Mouse (Mus musculus): ENCODE results near the gene Gdpd1. TPM values are rescaled to one million over a fixed set of nuclear protein-coding genes. Genes with fewer than 3 reads are reported as not detected.
"Not testable (repeated sequence)": the region's sequence is repeated elsewhere in the genome, so short reads cannot be mapped to it uniquely, and the experiment has no call there.

Gdpd1 gene
- total RNA-seq, 1 experiment: 5.0 TPM

- Histone ChIP-seq H3K36me3 (ENCODE audit: control insufficient read depth, insufficient read depth, low read length, poor library complexity, severe bottlenecking) (no peaks in the 10 kb centered on the region), H3K9me3 (ENCODE audit: control insufficient read depth, insufficient read depth, low read depth, low read length) (no peaks in the 10 kb centered on the region), H3K9ac (ENCODE audit: insufficient read depth, low read depth, low read length, poor library complexity, severe bottlenecking) (no peak overlapping the region), H3K27ac (ENCODE audit: insufficient read depth, low read depth, low read length, poor library complexity, severe bottlenecking) (no peak overlapping the region), H3K4me3 (ENCODE audit: insufficient read depth in 1 of 2, low read depth in 1 of 2, low read length in 2 of 2, poor library complexity in 1 of 2, severe bottlenecking in 1 of 2) (no peak overlapping the region), H3K4me1 (ENCODE audit: control insufficient read depth in 2 of 2, insufficient read depth in 2 of 2, low read length in 2 of 2, poor library complexity in 1 of 2) (no peaks in the 10 kb centered on the region)
- peak; percentile 11 for DNase-seq (ENCODE audit: low read depth, low spot score)
- in situ Hi-C loops (cut with MboI; ENCODE audit: low sequenced_read_pairs in 2 of 2, unreplicated experiment in 2 of 2): no loop called here
- no peak for TF ChIP-seq MAFK (IDR thresholded peaks at IDR 0.05; ENCODE audit: insufficient read depth, low read depth, low read length)
- 0 out of 2 replicates have a peak, but pooled peaks have one; percentile 31 for TF ChIP-seq ZC3H11A (IDR thresholded peaks at IDR 0.05; ENCODE audit: borderline replicate concordance, low read depth, low read length)
- TF ChIP-seq ZNF384 (IDR thresholded peaks at IDR 0.05; ENCODE audit: low read depth, low read length): 0 out of 2 replicates have a peak, but pooled peaks have one; percentile 21
- no peak for TF ChIP-seq HCFC1 (IDR thresholded peaks at IDR 0.05; ENCODE audit: borderline replicate concordance, insufficient read depth, low read length)
- TF ChIP-seq CHD2 (IDR thresholded peaks at IDR 0.05; ENCODE audit: low read depth, low read length): no peak
Observed at GRCm38 (mm10) chr11:87036180-87036579, 37.7 kb downstream of the Gdpd1 start.

GRCm38 (mm10) chr11:87028212-87028611, 45.6 kb downstream of the Gdpd1 start:
- Histone ChIP-seq H3K27ac (ENCODE audit: insufficient read depth, low read depth, low read length, poor library complexity, severe bottlenecking) (no peak overlapping the region), H3K4me3 (ENCODE audit: insufficient read depth in 1 of 2, low read depth in 1 of 2, low read length in 2 of 2, poor library complexity in 1 of 2, severe bottlenecking in 1 of 2) (no peak overlapping the region), H3K9me3 (ENCODE audit: control insufficient read depth, insufficient read depth, low read depth, low read length) (no peaks in the 10 kb centered on the region), H3K9ac (ENCODE audit: insufficient read depth, low read depth, low read length, poor library complexity, severe bottlenecking) (no peak overlapping the region), H3K36me3 (ENCODE audit: control insufficient read depth, insufficient read depth, low read length, poor library complexity, severe bottlenecking) (no peaks in the 10 kb centered on the region), H3K4me1 (ENCODE audit: control insufficient read depth in 2 of 2, insufficient read depth in 2 of 2, low read length in 2 of 2, poor library complexity in 1 of 2) (peaks cover 0 to 2% of the 10 kb centered on the region in 2 experiments; a peak in 1 of 4 replicates)
- in situ Hi-C loops (cut with MboI; ENCODE audit: low sequenced_read_pairs in 2 of 2, unreplicated experiment in 2 of 2): no loop called here
- TF ChIP-seq ZC3H11A (IDR thresholded peaks at IDR 0.05; ENCODE audit: borderline replicate concordance, low read depth, low read length): no peak
- TF ChIP-seq HCFC1 (IDR thresholded peaks at IDR 0.05; ENCODE audit: borderline replicate concordance, insufficient read depth, low read length): no peak
- no peak for TF ChIP-seq ZNF384 (IDR thresholded peaks at IDR 0.05; ENCODE audit: low read depth, low read length)
- TF ChIP-seq MAFK (IDR thresholded peaks at IDR 0.05; ENCODE audit: insufficient read depth, low read depth, low read length): no peak
- DNase-seq (ENCODE audit: low read depth, low spot score): no peak

GRCm38 (mm10) chr11:87026096-87026875, 47.6 kb downstream of the Gdpd1 start:
- Histone ChIP-seq H3K4me3 (ENCODE audit: insufficient read depth in 1 of 2, low read depth in 1 of 2, low read length in 2 of 2, poor library complexity in 1 of 2, severe bottlenecking in 1 of 2) (no peak overlapping the region), H3K36me3 (ENCODE audit: control insufficient read depth, insufficient read depth, low read length, poor library complexity, severe bottlenecking) (no peaks in the 10 kb centered on the region), H3K9ac (ENCODE audit: insufficient read depth, low read depth, low read length, poor library complexity, severe bottlenecking) (no peak overlapping the region), H3K4me1 (ENCODE audit: control insufficient read depth in 2 of 2, insufficient read depth in 2 of 2, low read length in 2 of 2, poor library complexity in 1 of 2) (peaks cover 0 to 2% of the 10 kb centered on the region in 2 experiments; a peak in 1 of 4 replicates), H3K27ac (ENCODE audit: insufficient read depth, low read depth, low read length, poor library complexity, severe bottlenecking) (no peak overlapping the region), H3K9me3 (ENCODE audit: control insufficient read depth, insufficient read depth, low read depth, low read length) (no peaks in the 10 kb centered on the region)
- no peak for DNase-seq (ENCODE audit: low read depth, low spot score)
- in situ Hi-C loops (cut with MboI; ENCODE audit: low sequenced_read_pairs in 2 of 2, unreplicated experiment in 2 of 2): no loop called here
- no peak for TF ChIP-seq ZC3H11A (IDR thresholded peaks at IDR 0.05; ENCODE audit: borderline replicate concordance, low read depth, low read length)
- TF ChIP-seq MAFK (IDR thresholded peaks at IDR 0.05; ENCODE audit: insufficient read depth, low read depth, low read length): no peak
- no peak for TF ChIP-seq ZNF384 (IDR thresholded peaks at IDR 0.05; ENCODE audit: low read depth, low read length)
- no peak for TF ChIP-seq HCFC1 (IDR thresholded peaks at IDR 0.05; ENCODE audit: borderline replicate concordance, insufficient read depth, low read length)
- TF ChIP-seq CHD2 (IDR thresholded peaks at IDR 0.05; ENCODE audit: low read depth, low read length): no peak

GRCm38 (mm10) chr11:87025351-87025750, 48.5 kb downstream of the Gdpd1 start:
- H3K9me3 ChIP-seq (ENCODE audit: control insufficient read depth, insufficient read depth, low read depth, low read length): no peaks in the 10 kb centered on the region
- in situ Hi-C loops (cut with MboI; ENCODE audit: low sequenced_read_pairs in 2 of 2, unreplicated experiment in 2 of 2): no loop called here
- peaks cover 0 to 2% of the 10 kb centered on the region in 2 experiments; a peak in 1 of 4 replicates for H3K4me1 ChIP-seq (ENCODE audit: control insufficient read depth in 2 of 2, insufficient read depth in 2 of 2, low read length in 2 of 2, poor library complexity in 1 of 2)
- H3K4me3 ChIP-seq (ENCODE audit: insufficient read depth in 1 of 2, low read depth in 1 of 2, low read length in 2 of 2, poor library complexity in 1 of 2, severe bottlenecking in 1 of 2): no peak overlapping the region
- no peaks in the 10 kb centered on the region for H3K36me3 ChIP-seq (ENCODE audit: control insufficient read depth, insufficient read depth, low read length, poor library complexity, severe bottlenecking)
- H3K27ac ChIP-seq (ENCODE audit: insufficient read depth, low read depth, low read length, poor library complexity, severe bottlenecking): no peak overlapping the region
- TF ChIP-seq ZNF384 (IDR thresholded peaks at IDR 0.05; ENCODE audit: low read depth, low read length) (no peak), ZC3H11A (IDR thresholded peaks at IDR 0.05; ENCODE audit: borderline replicate concordance, low read depth, low read length) (no peak), MAFK (IDR thresholded peaks at IDR 0.05; ENCODE audit: insufficient read depth, low read depth, low read length) (no peak), CHD2 (IDR thresholded peaks at IDR 0.05; ENCODE audit: low read depth, low read length) (no peak), HCFC1 (IDR thresholded peaks at IDR 0.05; ENCODE audit: borderline replicate concordance, insufficient read depth, low read length) (no peak)
- DNase-seq (ENCODE audit: low read depth, low spot score): no peak
- no peak overlapping the region for H3K9ac ChIP-seq (ENCODE audit: insufficient read depth, low read depth, low read length, poor library complexity, severe bottlenecking)

- H3K9ac ChIP-seq (ENCODE audit: insufficient read depth, low read depth, low read length, poor library complexity, severe bottlenecking); in situ Hi-C loops (cut with MboI; ENCODE audit: low sequenced_read_pairs in 2 of 2, unreplicated experiment in 2 of 2); H3K27ac ChIP-seq (ENCODE audit: insufficient read depth, low read depth, low read length, poor library complexity, severe bottlenecking); H3K9me3 ChIP-seq (ENCODE audit: control insufficient read depth, insufficient read depth, low read depth, low read length); H3K4me1 ChIP-seq (ENCODE audit: control insufficient read depth in 2 of 2, insufficient read depth in 2 of 2, low read length in 2 of 2, poor library complexity in 1 of 2); H3K36me3 ChIP-seq (ENCODE audit: control insufficient read depth, insufficient read depth, low read length, poor library complexity, severe bottlenecking); H3K4me3 ChIP-seq (ENCODE audit: insufficient read depth in 1 of 2, low read depth in 1 of 2, low read length in 2 of 2, poor library complexity in 1 of 2, severe bottlenecking in 1 of 2): not testable (repeated sequence)
- DNase-seq (ENCODE audit: low read depth, low spot score): peak; percentile 20
Observed at GRCm38 (mm10) chr11:87023240-87023639, 50.6 kb downstream of the Gdpd1 start.
